Mouse (Mus musculus): Measurements from ENCODE around the gene Lrrc8a. TPM values are rescaled to one million over a fixed set of nuclear protein-coding genes. Genes with fewer than 3 reads are reported as not detected.

Gene Lrrc8a
- polyA plus RNA-seq, 1 experiment from 2014 or later = 51.1 TPM

- Histone ChIP-seq H3K4me1 (ENCODE audit: control insufficient read depth, insufficient read depth, low read length) (0 out of 2 replicates have a peak, but pooled peaks cover 5% of the 10 kb centered on the region), H3K9me3 (ENCODE audit: control insufficient read depth, low read length) (no peaks in the 10 kb centered on the region), H3K9ac (ENCODE audit: low read depth, low read length) (no peak overlapping the region), H3K27me3 (ENCODE audit: control insufficient read depth, insufficient read depth, low read length) (no peaks in the 10 kb centered on the region), H3K27ac (ENCODE audit: low read depth, low read length) (no peak overlapping the region), H3K4me3 (ENCODE audit: low read length) (no peak overlapping the region), H3K36me3 (ENCODE audit: control insufficient read depth, insufficient read depth, low read length) (peaks cover 57% of the 10 kb centered on the region), H3K4me2 (replicated peaks; ENCODE audit: low read depth, low read length) (no peak overlapping the region)
- ATAC-seq (ENCODE audit: low FRiP score, low TSS enrichment) = no peak
- WGBS = 97% methylated on average over 42 of the region's 42 CpGs
Measured at GRCm38 (mm10) chr2:30255631-30256395, 18.3 kb downstream of the Lrrc8a start.

- Histone ChIP-seq H3K4me1 (ENCODE audit: control insufficient read depth, insufficient read depth, low read length) (0 out of 2 replicates have a peak, but pooled peaks cover 3% of the 10 kb centered on the region), H3K4me3 (ENCODE audit: low read length) (no peak overlapping the region), H3K27ac (ENCODE audit: low read depth, low read length) (no peak overlapping the region), H3K4me2 (replicated peaks; ENCODE audit: low read depth, low read length) (no peak overlapping the region), H3K9me3 (ENCODE audit: control insufficient read depth, low read length) (no peaks in the 10 kb centered on the region), H3K9ac (ENCODE audit: low read depth, low read length) (no peak overlapping the region), H3K27me3 (ENCODE audit: control insufficient read depth, insufficient read depth, low read length) (no peaks in the 10 kb centered on the region), H3K36me3 (ENCODE audit: control insufficient read depth, insufficient read depth, low read length) (peaks cover 58% of the 10 kb centered on the region)
- 97% methylated on average over 30 of the region's 30 CpGs for WGBS
- ATAC-seq (ENCODE audit: low FRiP score, low TSS enrichment) = no peak
Measured at GRCm38 (mm10) chr2:30256616-30257350, 19.3 kb downstream of the Lrrc8a start.

- Histone ChIP-seq H3K4me1 (ENCODE audit: control insufficient read depth, insufficient read depth, low read length) (no peaks in the 10 kb centered on the region), H3K9ac (ENCODE audit: low read depth, low read length) (no peak overlapping the region), H3K9me3 (ENCODE audit: control insufficient read depth, low read length) (no peaks in the 10 kb centered on the region), H3K27ac (ENCODE audit: low read depth, low read length) (no peak overlapping the region), H3K4me2 (replicated peaks; ENCODE audit: low read depth, low read length) (no peak overlapping the region), H3K4me3 (ENCODE audit: low read length) (no peak overlapping the region), H3K27me3 (ENCODE audit: control insufficient read depth, insufficient read depth, low read length) (no peaks in the 10 kb centered on the region), H3K36me3 (ENCODE audit: control insufficient read depth, insufficient read depth, low read length) (peaks cover 67% of the 10 kb centered on the region)
- 83% methylated on average over 7 of the region's 7 CpGs for WGBS
- no peak for ATAC-seq (ENCODE audit: low FRiP score, low TSS enrichment)
Measured at GRCm38 (mm10) chr2:30257699-30258460, 20.4 kb downstream of the Lrrc8a start.

GRCm38 (mm10) chr2:30258600-30258999, 21.1 kb downstream of the Lrrc8a start:
- WGBS = 70% methylated on average over 4 of the region's 4 CpGs
- Histone ChIP-seq H3K36me3 (ENCODE audit: control insufficient read depth, insufficient read depth, low read length) (peaks cover 71% of the 10 kb centered on the region), H3K4me1 (ENCODE audit: control insufficient read depth, insufficient read depth, low read length) (no peaks in the 10 kb centered on the region), H3K27me3 (ENCODE audit: control insufficient read depth, insufficient read depth, low read length) (no peaks in the 10 kb centered on the region), H3K4me3 (ENCODE audit: low read length) (no peak overlapping the region), H3K9ac (ENCODE audit: low read depth, low read length) (no peak overlapping the region), H3K9me3 (ENCODE audit: control insufficient read depth, low read length) (no peaks in the 10 kb centered on the region), H3K27ac (ENCODE audit: low read depth, low read length) (no peak overlapping the region), H3K4me2 (replicated peaks; ENCODE audit: low read depth, low read length) (no peak overlapping the region)
- ATAC-seq (ENCODE audit: low FRiP score, low TSS enrichment) = 0 out of 2 replicates have a peak, but pooled peaks have one; percentile 24

- H3K36me3 ChIP-seq (ENCODE audit: control insufficient read depth, insufficient read depth, low read length) = peaks cover 79% of the 10 kb centered on the region
- 88% methylated on average over 15 of the region's 15 CpGs for WGBS
- H3K4me2 ChIP-seq (replicated peaks; ENCODE audit: low read depth, low read length) = no peak overlapping the region
- ATAC-seq (ENCODE audit: low FRiP score, low TSS enrichment) = no peak
- no peak overlapping the region for H3K27ac ChIP-seq (ENCODE audit: low read depth, low read length)
- no peaks in the 10 kb centered on the region for H3K27me3 ChIP-seq (ENCODE audit: control insufficient read depth, insufficient read depth, low read length)
- no peak overlapping the region for H3K9ac ChIP-seq (ENCODE audit: low read depth, low read length)
- no peak overlapping the region for H3K4me3 ChIP-seq (ENCODE audit: low read length)
- peaks cover 3% of the 10 kb centered on the region; the same call in 1 of the 2 replicates for H3K4me1 ChIP-seq (ENCODE audit: control insufficient read depth, insufficient read depth, low read length)
- H3K9me3 ChIP-seq (ENCODE audit: control insufficient read depth, low read length) = no peaks in the 10 kb centered on the region
Measured at GRCm38 (mm10) chr2:30259131-30260064, 21.9 kb downstream of the Lrrc8a start.

- WGBS = 89% methylated on average over 4 of the region's 4 CpGs
- no peak for ATAC-seq (ENCODE audit: low FRiP score, low TSS enrichment)
- Histone ChIP-seq H3K27ac (ENCODE audit: low read depth, low read length) (no peak overlapping the region), H3K9ac (ENCODE audit: low read depth, low read length) (no peak overlapping the region), H3K4me1 (ENCODE audit: control insufficient read depth, insufficient read depth, low read length) (peaks cover 19% of the 10 kb centered on the region), H3K4me2 (replicated peaks; ENCODE audit: low read depth, low read length) (no peak overlapping the region), H3K4me3 (ENCODE audit: low read length) (no peak overlapping the region), H3K27me3 (ENCODE audit: control insufficient read depth, insufficient read depth, low read length) (no peaks in the 10 kb centered on the region), H3K9me3 (ENCODE audit: control insufficient read depth, low read length) (no peaks in the 10 kb centered on the region), H3K36me3 (ENCODE audit: control insufficient read depth, insufficient read depth, low read length) (peaks cover 73% of the 10 kb centered on the region)
Measured at GRCm38 (mm10) chr2:30261064-30261736, 23.7 kb downstream of the Lrrc8a start.

GRCm38 (mm10) chr2:30261921-30262839, 24.7 kb downstream of the Lrrc8a start:
- Histone ChIP-seq H3K4me2 (replicated peaks; ENCODE audit: low read depth, low read length) (no peak overlapping the region), H3K27ac (ENCODE audit: low read depth, low read length) (no peak overlapping the region), H3K4me3 (ENCODE audit: low read length) (no peak overlapping the region), H3K27me3 (ENCODE audit: control insufficient read depth, insufficient read depth, low read length) (no peaks in the 10 kb centered on the region), H3K4me1 (ENCODE audit: control insufficient read depth, insufficient read depth, low read length) (peaks cover 23% of the 10 kb centered on the region), H3K36me3 (ENCODE audit: control insufficient read depth, insufficient read depth, low read length) (peaks cover 63% of the 10 kb centered on the region), H3K9me3 (ENCODE audit: control insufficient read depth, low read length) (no peaks in the 10 kb centered on the region), H3K9ac (ENCODE audit: low read depth, low read length) (no peak overlapping the region)
- ATAC-seq (ENCODE audit: low FRiP score, low TSS enrichment) = no peak
- 94% methylated on average over 18 of the region's 18 CpGs for WGBS
